Mouse (Mus musculus) cerebellum, postnatal 14 days (tissue): ENCODE data around the gene Retreg3.

Experiments
- DNase-seq, 2 experiments: peaks; one replicate each; pipeline ENCODE4 v3.0.0; 2021; ENCODE audit warnings: mixed read lengths in 2 of 2

Gene Retreg3

GRCm38 (mm10) chr11:101115564-101115963 lies 4.1 kb downstream of the Retreg3 start:
- DNase-seq = no peak

- DNase-seq = no peak
These were observed 7.5 kb downstream of the Retreg3 start for GRCm38 (mm10) chr11:101112186-101112585.

GRCm38 (mm10) chr11:101111178-101111577 lies 8.5 kb downstream of the Retreg3 start:
- DNase-seq = no peak

GRCm38 (mm10) chr11:101110708-101111107 lies 9.0 kb downstream of the Retreg3 start:
- no peak for DNase-seq

- DNase-seq = no peak
These were observed 10.3 kb downstream of the Retreg3 start for GRCm38 (mm10) chr11:101109351-101109750.

- no peak for DNase-seq
These were observed 16.7 kb downstream of the Retreg3 start for GRCm38 (mm10) chr11:101103011-101103410.

GRCm38 (mm10) chr11:101098231-101098630 lies 21.5 kb downstream of the Retreg3 start:
- no peak for DNase-seq

- peak; percentile 96 for DNase-seq
These were observed 24.2 kb downstream of the Retreg3 start, which contains the start of gene Psmc3ip for GRCm38 (mm10) chr11:101095314-101096024. Psmc3ip (minus strand) TSS chr11:101095436.

GRCm38 (mm10) chr11:101094930-101095313 lies 24.8 kb downstream of the Retreg3 start:
- no peak for DNase-seq

- DNase-seq = no peak
These were observed 29.8 kb downstream of the Retreg3 start for GRCm38 (mm10) chr11:101089931-101090330.

- DNase-seq = peak in 1 of 2 experiments; percentile 68
These were observed 32.0 kb downstream of the Retreg3 start for GRCm38 (mm10) chr11:101087682-101088055.

- DNase-seq = peak; percentile 93 to 95
These were observed 32.7 kb downstream of the Retreg3 start, which contains the start of gene Mlx for GRCm38 (mm10) chr11:101086756-101087681. Mlx (plus strand) TSS chr11:101087277.

- peak; percentile 62 to 79 for DNase-seq
These were observed 33.4 kb downstream of the Retreg3 start for GRCm38 (mm10) chr11:101086323-101086674.

- no peak for DNase-seq
These were observed 33.9 kb downstream of the Retreg3 start for GRCm38 (mm10) chr11:101085617-101086322.

- DNase-seq = no peak
These were observed 34.9 kb downstream of the Retreg3 start for GRCm38 (mm10) chr11:101084811-101085210.

GRCm38 (mm10) chr11:101084246-101084645 lies 35.4 kb downstream of the Retreg3 start:
- DNase-seq = peak in 1 of 2 experiments; percentile 17

GRCm38 (mm10) chr11:101083083-101083697 lies 36.5 kb downstream of the Retreg3 start:
- peak; percentile 39 to 64 for DNase-seq

GRCm38 (mm10) chr11:101082208-101083082 lies 37.2 kb downstream of the Retreg3 start, which contains the start of gene Coasy:
Coasy (plus strand) TSS chr11:101082565.
- DNase-seq = peak; percentile 92 to 93

GRCm38 (mm10) chr11:101081659-101082058 lies 38.0 kb downstream of the Retreg3 start:
- no peak for DNase-seq

- no peak for DNase-seq
These were observed 39.3 kb downstream of the Retreg3 start for GRCm38 (mm10) chr11:101080421-101080820.

GRCm38 (mm10) chr11:101079746-101080145 lies 39.9 kb downstream of the Retreg3 start:
- peak in 1 of 2 experiments; percentile 21 for DNase-seq
